Mouse (Mus musculus) heart, embryonic 13.5 days (tissue): ENCODE results near the gene Stkld1. TPM values are rescaled to one million over a fixed set of nuclear protein-coding genes. Genes with fewer than 3 reads are reported as not detected.
A peak's percentile ranks its signal among the peaks of the same experiment; 100 is the strongest.
"Not testable (repeated sequence)": the region's sequence is repeated elsewhere in the genome, so short reads cannot be mapped to it uniquely, and the experiment has no call there.

Experiments used
- ATAC-seq: fragments of 200-750 bp; cut with Nextera tagmentation; 2 replicates; pipeline ENCODE4 v1.8.0; 2017; ENCODE audit warnings: moderate TSS enrichment; ENCODE audit not compliant: insufficient number of reproducible peaks, low FRiP score, low TSS enrichment; ENCODE audit errors: extremely low read depth
- H3K27ac ChIP-seq: fragments of 300-500 bp; sonication (generic); replicated peaks from 2 replicates; pipeline ENCODE4 v1.5.1; 2015; ENCODE audit warnings: moderate library complexity, mild to moderate bottlenecking, inconsistent platforms
- H3K27me3 ChIP-seq: fragments of 300-500 bp; sonication (generic); replicated peaks from 2 replicates; pipeline ENCODE4 v1.6.1; 2015; ENCODE audit warnings: mild to moderate bottlenecking, inconsistent platforms
- H3K36me3 ChIP-seq: fragments of 300-500 bp; sonication (generic); 2 replicates; pipeline ENCODE4 v1.6.1; 2015; ENCODE audit warnings: mild to moderate bottlenecking, inconsistent platforms
- H3K4me1 ChIP-seq: fragments of 300-500 bp; sonication (generic); 2 replicates; pipeline ENCODE4 v1.6.1; 2015; ENCODE audit warnings: inconsistent platforms
- H3K4me2 ChIP-seq: fragments of 300-500 bp; sonication (generic); 2 replicates; pipeline ENCODE4 v1.6.1; 2015; ENCODE audit warnings: inconsistent platforms, mild to moderate bottlenecking, moderate library complexity
- H3K4me3 ChIP-seq: fragments of 300-500 bp; sonication (generic); 2 replicates; pipeline ENCODE4 v1.5.1; 2015; ENCODE audit warnings: moderate library complexity, mild to moderate bottlenecking, inconsistent platforms
- H3K9ac ChIP-seq: fragments of 300-500 bp; sonication (generic); 2 replicates; pipeline ENCODE4 v1.6.1; 2015; ENCODE audit warnings: inconsistent platforms, mild to moderate bottlenecking, moderate library complexity
- H3K9me3 ChIP-seq: fragments of 300-500 bp; sonication (generic); 2 replicates; pipeline ENCODE4 v1.6.1; 2016; ENCODE audit warnings: inconsistent platforms
- WGBS: fragments of 180-500 bp; shearing (Covaris S2); methylation state at CpG from one replicate; pipeline ENCODE4 v1.1.7; 2015; ENCODE audit warnings: mixed read lengths; 5-methylcytosine and 5-hydroxymethylcytosine counted together
- polyA plus RNA-seq: library from polyadenylated mRNA; unstranded; fragments of >200 nt; fragmentation: Nextera tagmentation; extraction: Ambion mirVana; gene quantifications from 2 replicates; pipeline ENCODE4 v1.2.1, GENCODE M21; 2015

The Stkld1 gene
- polyA plus RNA-seq, result 0.07 and 0.13 TPM in 2 replicates

- ATAC-seq, result peak; percentile 93
- Histone ChIP-seq H3K27ac (peak within 1 kb of the TSS; percentile 92), H3K4me2 (peak within 1 kb of the TSS; percentile 84), H3K36me3 (peaks cover 35% of the 10 kb centered on the region), H3K4me3 (peak within 1 kb of the TSS; percentile 90), H3K9me3 (no peaks in the 10 kb centered on the region), H3K4me1 (peaks cover 41% of the 10 kb centered on the region), H3K27me3 (no peaks in the 10 kb centered on the region), H3K9ac (peak within 1 kb of the TSS; percentile 99)
- 2% methylated on average over 70 of the region's 70 CpGs for WGBS
Measured at GRCm38 (mm10) chr2:26933304-26934055, at the start of gene Stkld1, which contains the start of gene Surf4. Gene Stkld1 (plus strand): TSS chr2:26934047. Gene Surf4 (minus strand): TSS chr2:26933928.

- 87% methylated on average over 2 of the region's 2 CpGs for WGBS
- H3K27me3 ChIP-seq, H3K9ac ChIP-seq, H3K27ac ChIP-seq, H3K4me3 ChIP-seq, H3K4me1 ChIP-seq, H3K4me2 ChIP-seq, ATAC-seq: not testable (repeated sequence)
- Histone ChIP-seq H3K9me3 (peaks cover 15% of the 10 kb centered on the region), H3K36me3 (peaks cover 33% of the 10 kb centered on the region)
Measured at GRCm38 (mm10) chr2:26885541-26885940, 48.3 kb upstream of the Stkld1 start.

GRCm38 (mm10) chr2:26886170-26886569 lies 47.7 kb upstream of the Stkld1 start:
- not testable (repeated sequence) for H3K4me1 ChIP-seq, H3K4me2 ChIP-seq, H3K27me3 ChIP-seq, ATAC-seq, H3K27ac ChIP-seq, H3K4me3 ChIP-seq, H3K9ac ChIP-seq
- WGBS, result 80% methylated on average over 4 of the region's 4 CpGs
- Histone ChIP-seq H3K9me3 (peaks cover 15% of the 10 kb centered on the region), H3K36me3 (peaks cover 39% of the 10 kb centered on the region)

GRCm38 (mm10) chr2:26895898-26896297 lies 37.9 kb upstream of the Stkld1 start:
- peaks cover 94% of the 10 kb centered on the region for H3K36me3 ChIP-seq
- no peak overlapping the region for H3K4me2 ChIP-seq
- no peak overlapping the region for H3K4me3 ChIP-seq
- no peak for ATAC-seq
- 85% methylated on average over 4 of the region's 4 CpGs for WGBS
- H3K27ac ChIP-seq, result no peak overlapping the region
- no peaks in the 10 kb centered on the region for H3K9me3 ChIP-seq
- H3K4me1 ChIP-seq, result no peaks in the 10 kb centered on the region
- H3K27me3 ChIP-seq, result no peaks in the 10 kb centered on the region
- H3K9ac ChIP-seq, result no peak overlapping the region

GRCm38 (mm10) chr2:26900731-26901130 lies 33.1 kb upstream of the Stkld1 start:
- no peak for ATAC-seq
- Histone ChIP-seq H3K4me3 (no peak overlapping the region), H3K36me3 (peaks cover 61% of the 10 kb centered on the region)

GRCm38 (mm10) chr2:26901834-26902400 lies 31.9 kb upstream of the Stkld1 start:
- Histone ChIP-seq H3K27me3 (no peaks in the 10 kb centered on the region), H3K9me3 (no peaks in the 10 kb centered on the region), H3K36me3 (peaks cover 61% of the 10 kb centered on the region), H3K4me1 (peaks cover 24% of the 10 kb centered on the region), H3K4me3 (peak overlapping the region; percentile 81), H3K4me2 (peak overlapping the region; percentile 81), H3K27ac (peak overlapping the region; percentile 93; the same call in 1 of the 2 replicates), H3K9ac (peak overlapping the region; percentile 87)
- no peak for ATAC-seq
- 9% methylated on average over 7 of the region's 7 CpGs for WGBS

More at GRCm38 (mm10) chr2:26900731-26901130, 33.1 kb upstream of the Stkld1 start:
- Histone ChIP-seq H3K27ac (no peak overlapping the region), H3K4me1 (peaks cover 24% of the 10 kb centered on the region), H3K9ac (no peak overlapping the region; the same call in 1 of the 2 replicates), H3K4me2 (no peak overlapping the region), H3K27me3 (no peaks in the 10 kb centered on the region), H3K9me3 (no peaks in the 10 kb centered on the region)
- WGBS, result 43% methylated on average over 1 of the region's 1 CpGs

GRCm38 (mm10) chr2:26902467-26903220 lies 31.2 kb upstream of the Stkld1 start, which contains the start of gene Surf6:
Gene Surf6 (minus strand): TSS chr2:26902879.
- Histone ChIP-seq H3K27me3 (no peaks in the 10 kb centered on the region), H3K4me1 (peaks cover 24% of the 10 kb centered on the region), H3K4me3 (peak within 1 kb of the TSS; percentile 81), H3K9ac (peak within 1 kb of the TSS; percentile 87), H3K9me3 (no peaks in the 10 kb centered on the region), H3K27ac (peak within 1 kb of the TSS; percentile 93), H3K36me3 (peaks cover 61% of the 10 kb centered on the region), H3K4me2 (peak within 1 kb of the TSS; percentile 81)
- WGBS, result under 1% methylated on average over 41 of the region's 41 CpGs
- ATAC-seq, result peak; percentile 84

- Histone ChIP-seq H3K4me2 (peak overlapping the region; percentile 81), H3K4me3 (peak overlapping the region; percentile 81), H3K9ac (peak overlapping the region; percentile 87), H3K27me3 (no peaks in the 10 kb centered on the region), H3K4me1 (peaks cover 29% of the 10 kb centered on the region), H3K27ac (peak overlapping the region; percentile 93), H3K36me3 (peaks cover 61% of the 10 kb centered on the region), H3K9me3 (no peaks in the 10 kb centered on the region)
- no peak for ATAC-seq
- 12% methylated on average over 7 of the region's 7 CpGs for WGBS
Measured at GRCm38 (mm10) chr2:26903311-26903710, 30.5 kb upstream of the Stkld1 start.

- no peak overlapping the region for H3K9ac ChIP-seq
- 80% methylated on average over 2 of the region's 2 CpGs for WGBS
- peaks cover 46% of the 10 kb centered on the region for H3K4me1 ChIP-seq
- ATAC-seq, result no peak
- H3K27ac ChIP-seq, result no peak overlapping the region
- no peak overlapping the region for H3K4me2 ChIP-seq
- no peaks in the 10 kb centered on the region for H3K27me3 ChIP-seq
- H3K9me3 ChIP-seq, result no peaks in the 10 kb centered on the region
- peaks cover 41% of the 10 kb centered on the region for H3K36me3 ChIP-seq
- H3K4me3 ChIP-seq, result no peak overlapping the region
Measured at GRCm38 (mm10) chr2:26905936-26906335, 27.9 kb upstream of the Stkld1 start.

GRCm38 (mm10) chr2:26906431-26906830 lies 27.4 kb upstream of the Stkld1 start:
- peaks cover 43% of the 10 kb centered on the region for H3K36me3 ChIP-seq

GRCm38 (mm10) chr2:26907109-26907508 lies 26.7 kb upstream of the Stkld1 start:
- peaks cover 50% of the 10 kb centered on the region for H3K36me3 ChIP-seq
- no peak overlapping the region for H3K4me2 ChIP-seq
- H3K4me1 ChIP-seq, result peaks cover 42% of the 10 kb centered on the region
- H3K27me3 ChIP-seq, result no peaks in the 10 kb centered on the region
- no peak overlapping the region for H3K27ac ChIP-seq
- WGBS, result 56% methylated on average over 4 of the region's 4 CpGs
- no peaks in the 10 kb centered on the region for H3K9me3 ChIP-seq
- H3K9ac ChIP-seq, result no peak overlapping the region
- no peak for ATAC-seq
- H3K4me3 ChIP-seq, result no peak overlapping the region

More at GRCm38 (mm10) chr2:26906431-26906830, 27.4 kb upstream of the Stkld1 start:
- no peak overlapping the region for H3K4me2 ChIP-seq
- H3K9me3 ChIP-seq, result no peaks in the 10 kb centered on the region
- no peak for ATAC-seq
- H3K4me3 ChIP-seq, result no peak overlapping the region
- H3K27me3 ChIP-seq, result no peaks in the 10 kb centered on the region
- peaks cover 42% of the 10 kb centered on the region for H3K4me1 ChIP-seq
- H3K27ac ChIP-seq, result no peak overlapping the region
- 89% methylated on average over 3 of the region's 3 CpGs for WGBS
- no peak overlapping the region for H3K9ac ChIP-seq
